Mouse (Mus musculus) left cerebral cortex, postnatal 14 days (tissue): ENCODE measurements around the gene Col18a1. TPM values are rescaled to one million over a fixed set of nuclear protein-coding genes. Genes with fewer than 3 reads are reported as not detected.
A peak's percentile ranks its signal among the peaks of the same experiment; 100 is the strongest.

Source experiments
- DNase-seq, 2 experiments: peaks; one replicate each; pipeline ENCODE4 v3.0.0; 2021 to 2022; ENCODE audit warnings: low spot score in 2 of 2, mixed read lengths in 1 of 2
- intact Hi-C: fragments of 180-260 bp; cut with DNase I; formaldehyde crosslinking; loops from one replicate; pipeline ENCODE4 v1.15.1; 2025
- total RNA-seq, 2 experiments: library from RNA; stranded (reverse); gene quantifications; 2 replicates each; pipeline ENCODE4 v1.2.3; 2021

Gene Col18a1
- total RNA-seq, 2 experiments from 2014 or later = 9.5 to 10.7 TPM

GRCm38 (mm10) chr10:77190967-77191915, 24.9 kb upstream of the Col18a1 start:
- DNase-seq = no peak

GRCm38 (mm10) chr10:77187427-77187826, 21.1 kb upstream of the Col18a1 start:
- no peak for DNase-seq
- intact Hi-C loops = no loop called here

More at GRCm38 (mm10) chr10:77190967-77191915, 24.9 kb upstream of the Col18a1 start:
- intact Hi-C loops = no loop called here

DNA sequence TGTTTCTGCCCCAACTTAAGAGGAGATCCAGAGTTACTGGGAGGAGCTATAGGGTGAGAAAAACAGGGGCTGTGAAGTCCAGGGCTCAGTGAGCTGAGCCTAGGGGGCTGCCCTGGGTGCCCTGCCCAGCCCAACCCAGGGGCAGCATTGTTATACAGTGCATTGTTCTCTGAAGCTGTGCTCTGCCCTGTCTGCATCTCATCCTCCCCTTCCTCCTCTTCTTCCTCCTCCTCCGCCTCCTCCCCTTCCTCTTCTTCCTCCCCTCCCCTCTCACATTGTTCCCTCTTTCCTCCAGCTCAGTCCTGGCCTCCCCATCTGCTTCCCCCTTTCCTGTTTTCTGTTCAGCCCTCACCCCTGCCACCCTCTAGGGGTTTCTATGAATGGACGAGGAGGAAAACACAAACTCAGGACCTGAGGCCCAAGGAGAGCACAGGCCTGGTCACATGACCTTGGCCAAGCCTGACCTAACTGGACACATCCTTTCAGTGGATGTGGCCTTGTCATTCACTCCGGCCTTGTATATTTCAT, 16.5 kb upstream of the Col18a1 start:
- intact Hi-C loops = no loop called here
- DNase-seq = no peak

DNA sequence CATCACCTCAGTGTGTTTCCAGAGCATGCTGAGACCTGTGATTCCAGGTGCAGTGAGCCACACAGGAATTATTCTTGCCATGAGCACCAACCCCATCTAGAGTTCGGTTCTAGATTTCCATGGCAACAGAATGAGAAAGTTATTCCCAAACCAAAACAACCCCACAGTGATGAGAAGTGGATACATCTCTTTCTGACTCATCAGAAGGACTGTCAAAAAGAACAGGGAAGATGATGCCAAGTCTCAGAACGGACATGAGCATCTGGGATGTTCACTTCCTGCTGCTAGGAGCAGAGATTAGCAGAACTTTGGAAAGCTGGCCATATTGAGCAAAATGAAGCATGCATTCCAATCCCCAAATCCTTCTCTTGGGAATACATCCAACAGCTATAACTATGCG, 13.8 kb upstream of the Col18a1 start:
- peak in 1 of 2 experiments; percentile 19 for DNase-seq
- intact Hi-C loops = no loop called here

DNA sequence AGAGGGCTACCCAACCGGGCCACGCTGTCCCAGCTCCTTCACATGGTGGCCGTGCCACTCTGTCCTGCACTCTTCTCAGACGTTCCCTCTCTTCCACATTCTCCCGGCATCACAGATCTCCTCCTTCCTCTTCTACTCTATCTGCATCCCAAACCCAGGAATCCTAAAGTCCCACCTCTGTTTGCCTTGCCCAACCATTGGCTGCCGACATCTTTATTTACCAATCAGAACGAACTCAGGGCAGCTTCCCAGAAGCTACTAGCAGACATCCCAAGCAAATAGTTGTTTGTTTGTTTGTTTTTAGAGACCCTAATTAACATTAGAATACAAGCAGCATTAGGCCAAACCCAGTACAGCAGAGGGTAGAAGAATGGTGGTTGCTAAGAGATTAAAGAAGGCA, 12.3 kb upstream of the Col18a1 start:
- no peak for DNase-seq
- intact Hi-C loops = no loop called here

- intact Hi-C loops = no loop called here
- no peak for DNase-seq
These were observed 4.1 kb upstream of the Col18a1 start for GRCm38 (mm10) chr10:77170400-77170799.

- intact Hi-C loops = no loop called here
- no peak for DNase-seq
These were observed 916 bp downstream of the Col18a1 start for GRCm38 (mm10) chr10:77165318-77165945.

DNA sequence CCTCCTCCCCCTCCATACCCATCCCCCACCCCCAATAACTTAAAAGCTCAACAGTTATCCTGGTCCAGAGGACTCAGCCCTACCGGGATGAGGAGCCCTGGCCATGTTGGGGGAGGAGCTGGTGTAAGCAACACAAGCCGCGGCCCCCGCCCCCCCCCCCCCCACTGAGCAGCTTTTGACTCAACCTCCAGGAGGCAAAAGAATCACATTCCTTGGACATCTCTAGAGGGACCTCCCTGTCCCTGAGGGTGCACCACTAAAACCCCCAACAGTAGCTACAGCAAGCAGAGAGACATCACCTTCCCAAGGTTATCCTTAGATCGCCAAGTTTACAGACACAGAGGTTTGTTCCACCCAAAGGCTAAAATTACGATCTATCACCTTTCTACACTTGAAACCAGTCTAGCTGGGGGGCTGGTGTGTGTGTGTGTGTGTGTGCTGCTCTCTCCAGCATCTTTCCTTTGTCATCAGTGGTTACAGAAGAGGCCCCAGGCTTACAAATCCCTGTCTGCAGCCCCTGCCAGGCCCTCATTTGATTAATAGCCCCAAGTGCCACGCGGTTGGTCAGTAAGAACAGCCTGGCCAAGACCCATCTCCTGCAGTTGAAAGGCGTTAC, 1.8 kb downstream of the Col18a1 start:
- no peak for DNase-seq
- intact Hi-C loops = no loop called here

DNA sequence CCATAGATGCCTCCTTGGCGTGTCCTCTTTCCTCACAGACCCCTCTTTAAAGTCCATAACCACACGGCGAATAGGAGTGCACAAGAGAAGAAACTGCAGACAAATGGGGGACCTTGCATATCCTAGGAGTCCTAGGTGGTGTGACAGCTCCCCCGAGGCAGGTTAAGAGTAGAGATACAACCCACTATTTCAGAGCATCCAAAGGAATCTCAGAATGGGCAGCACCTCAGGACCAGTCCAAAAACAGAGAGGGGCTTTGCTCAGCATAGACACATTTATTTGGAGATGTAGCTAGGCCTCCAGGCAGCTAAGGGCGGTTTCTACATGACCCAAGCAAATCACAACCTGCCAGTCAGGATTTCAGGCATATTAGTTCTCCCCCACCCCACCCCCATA, 2.3 kb downstream of the Col18a1 start:
- intact Hi-C loops = no loop called here
- no peak for DNase-seq

- no peak for DNase-seq
- intact Hi-C loops = no loop called here
These were observed 2.9 kb downstream of the Col18a1 start for GRCm38 (mm10) chr10:77163392-77163977.

- DNase-seq = no peak
- intact Hi-C loops = no loop called here
These were observed 6.8 kb downstream of the Col18a1 start for GRCm38 (mm10) chr10:77159573-77159972.

DNA sequence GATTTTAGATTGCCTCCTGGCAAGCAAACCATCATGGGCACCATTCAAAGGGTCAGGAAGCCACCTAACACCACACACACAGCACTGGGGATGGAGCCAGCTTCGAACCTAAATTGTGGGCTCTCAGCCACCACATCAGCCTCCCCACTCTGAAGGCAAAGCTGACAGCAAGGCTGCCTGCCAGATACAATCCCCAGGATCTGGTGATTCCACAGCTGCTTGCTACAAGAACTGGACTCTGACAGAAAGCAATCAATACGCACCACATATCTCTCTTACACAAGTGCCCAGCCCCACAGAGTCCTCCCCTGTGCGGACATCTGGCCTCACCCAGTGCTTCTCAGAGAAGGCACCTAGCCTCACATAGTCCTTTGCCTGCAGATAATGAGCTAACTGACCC, 7.4 kb downstream of the Col18a1 start:
- intact Hi-C loops = no loop called here
- no peak for DNase-seq

DNA sequence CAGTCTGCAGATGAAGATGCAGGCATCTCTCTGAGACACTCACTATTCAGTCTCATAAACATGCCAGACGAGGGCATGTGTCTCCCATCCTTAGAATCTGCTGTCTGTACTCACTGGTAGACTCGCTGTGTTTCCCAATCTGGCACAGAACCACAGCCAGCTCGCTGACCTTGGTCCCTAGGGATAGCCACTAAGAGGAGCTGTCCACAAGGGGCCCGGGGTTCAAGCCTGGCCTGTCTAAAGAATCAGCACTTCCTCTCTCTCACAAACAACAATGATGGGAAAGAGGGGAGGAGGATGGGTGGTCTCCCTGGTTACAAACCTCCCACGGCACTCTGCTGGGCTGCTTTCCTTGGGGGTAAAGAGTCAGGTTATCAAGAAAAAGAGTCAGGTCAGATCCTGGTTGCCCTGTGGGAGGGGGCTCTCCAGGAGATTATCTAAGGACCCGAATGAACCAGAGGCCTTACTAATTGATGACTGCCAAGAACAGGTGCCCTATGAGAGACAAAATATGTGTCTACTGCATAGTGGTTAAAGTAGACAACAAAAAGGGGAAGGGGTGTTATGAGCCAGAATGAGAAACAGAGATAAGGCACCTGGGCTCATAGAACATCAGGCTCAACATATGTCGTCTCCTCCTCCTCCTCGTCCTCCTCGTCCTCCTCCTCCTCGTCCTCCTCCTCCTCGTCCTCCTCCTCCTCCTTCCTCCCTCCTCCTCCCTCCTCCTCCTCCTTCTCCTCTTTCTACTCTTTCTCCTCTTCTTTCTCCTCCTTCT, 8.9 kb downstream of the Col18a1 start:
- intact Hi-C loops = no loop called here
- DNase-seq = no peak

GRCm38 (mm10) chr10:77152178-77152621, 14.1 kb downstream of the Col18a1 start:
- intact Hi-C loops = no loop called here
- no peak for DNase-seq

DNA sequence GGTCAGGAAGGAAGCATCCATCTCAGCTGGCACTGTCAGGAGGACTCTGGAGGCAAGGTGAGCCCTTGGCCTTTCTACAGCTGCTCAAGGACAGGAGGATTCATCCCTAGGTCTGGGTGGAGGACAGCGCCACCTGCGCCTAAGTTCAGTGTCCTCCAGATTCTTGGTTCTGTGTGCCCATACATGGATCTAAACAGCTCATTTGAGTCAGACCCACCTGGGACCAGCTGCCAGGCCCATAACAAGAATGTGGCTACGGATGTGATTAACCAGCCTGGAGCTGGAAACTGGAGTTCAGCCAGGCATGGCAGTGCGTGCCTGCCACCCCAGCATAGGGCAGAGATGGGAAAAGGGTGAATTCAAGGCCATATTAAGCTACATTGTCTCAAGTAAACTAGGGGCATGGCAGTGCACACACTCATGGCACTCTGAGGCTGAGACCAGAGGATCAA, 14.8 kb downstream of the Col18a1 start:
- no peak for DNase-seq
- intact Hi-C loops = no loop called here

DNA sequence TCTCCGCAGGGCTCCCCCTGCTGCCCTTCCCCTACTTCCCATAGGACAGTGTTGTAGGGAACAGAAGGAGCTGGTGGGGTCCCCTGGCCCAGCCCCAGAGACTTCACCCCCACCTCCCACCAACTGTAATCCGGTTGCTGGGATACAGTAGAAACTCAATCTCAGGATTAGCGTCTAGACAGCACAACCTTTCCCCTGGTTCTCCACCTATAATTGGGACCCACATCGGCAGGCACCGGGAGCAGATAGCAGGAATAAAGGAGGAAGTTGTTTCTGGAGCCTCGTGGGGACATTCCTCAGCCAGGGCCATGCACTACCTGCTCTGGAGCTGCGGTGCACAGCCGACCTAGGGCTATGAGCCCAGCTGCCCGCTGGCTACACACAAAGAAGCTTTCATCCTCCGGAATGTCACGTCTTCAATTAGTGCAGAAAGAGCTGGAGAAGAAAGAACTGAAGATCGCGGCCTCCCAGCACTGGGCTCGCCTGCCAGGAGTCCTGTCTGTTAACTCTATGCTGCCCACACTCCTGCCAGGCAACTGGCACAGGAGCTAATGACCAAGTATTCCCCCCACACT, 15.3 kb downstream of the Col18a1 start:
- DNase-seq = no peak
- intact Hi-C loops = no loop called here

DNA sequence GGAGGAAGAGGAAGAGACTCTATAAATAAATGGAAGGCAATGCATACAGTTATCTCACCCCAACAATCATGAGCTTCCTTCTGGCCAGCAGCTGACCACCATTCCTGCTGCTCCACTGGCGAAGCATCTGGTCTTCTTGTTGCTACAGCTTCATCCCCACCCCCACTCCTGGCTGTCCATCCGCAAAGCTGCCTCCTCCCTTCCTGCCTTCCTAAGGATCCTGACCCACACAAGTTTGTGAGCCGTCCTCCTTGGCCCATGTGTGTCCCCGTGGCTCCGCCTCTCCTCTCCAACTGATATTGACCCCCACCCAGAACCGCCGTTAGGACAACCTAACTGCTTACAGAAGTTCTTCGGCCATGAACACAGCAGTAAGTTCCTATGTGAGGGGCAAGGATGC, 16.3 kb downstream of the Col18a1 start:
- no peak for DNase-seq
- intact Hi-C loops = no loop called here

GRCm38 (mm10) chr10:77147545-77147944, 18.8 kb downstream of the Col18a1 start:
- intact Hi-C loops = no loop called here
- no peak for DNase-seq
